Mouse (Mus musculus): ENCODE measurements at regions not wholly inside any gene's neighbourhood (a gene's known extent, or its start where the extent isn't known, plus 50 kb on each side); places are given as distances from the start of the nearest gene placed in this dataset.

- Histone ChIP-seq H3K36me3 (no peaks in the 10 kb centered on the region), H3K4me1 (replicated peaks) (no peaks in the 10 kb centered on the region), H3K27ac (no peak overlapping the region), H3K27me3 (ENCODE audit: insufficient read depth, poor library complexity, severe bottlenecking) (no peaks in the 10 kb centered on the region), H3K4me3 (no peak overlapping the region), H3K9me3 (no peaks in the 10 kb centered on the region)
- no peak for DNase-seq (ENCODE audit: low spot score)
- WGBS, result 83% methylated on average over 1 of the region's 1 CpGs
Measured at GRCm38 (mm10) chr15:63265845-63266244, 579.1 kb downstream of the Gsdmc2 start.

GRCm38 (mm10) chr15:63255736-63256135 is 589.2 kb downstream of the Gsdmc2 start:
- no peaks in the 10 kb centered on the region for H3K4me1 ChIP-seq (replicated peaks)

GRCm38 (mm10) chr15:63252781-63253340 is 592.1 kb downstream of the Gsdmc2 start:
- no peak for DNase-seq (ENCODE audit: low spot score)
- H3K36me3 ChIP-seq, result no peaks in the 10 kb centered on the region
- H3K27me3 ChIP-seq (ENCODE audit: insufficient read depth, poor library complexity, severe bottlenecking), result no peaks in the 10 kb centered on the region
- H3K4me3 ChIP-seq, result no peak overlapping the region
- no peaks in the 10 kb centered on the region for H3K9me3 ChIP-seq
- no peaks in the 10 kb centered on the region for H3K4me1 ChIP-seq (replicated peaks)
- H3K27ac ChIP-seq, result no peak overlapping the region
- 68% methylated on average over 1 of the region's 1 CpGs for WGBS

More at GRCm38 (mm10) chr15:63255736-63256135, 589.2 kb downstream of the Gsdmc2 start:
- Histone ChIP-seq H3K4me3 (no peak overlapping the region), H3K27me3 (ENCODE audit: insufficient read depth, poor library complexity, severe bottlenecking) (no peaks in the 10 kb centered on the region), H3K9me3 (no peaks in the 10 kb centered on the region), H3K36me3 (no peaks in the 10 kb centered on the region), H3K27ac (no peak overlapping the region)
- no peak for DNase-seq (ENCODE audit: low spot score)
- WGBS, result 89% methylated on average over 2 of the region's 2 CpGs

GRCm38 (mm10) chr15:63238601-63239000 is 606.4 kb downstream of the Gsdmc2 start:
- Histone ChIP-seq H3K9me3 (no peaks in the 10 kb centered on the region), H3K36me3 (no peaks in the 10 kb centered on the region), H3K4me3 (no peak overlapping the region), H3K27me3 (ENCODE audit: insufficient read depth, poor library complexity, severe bottlenecking) (no peaks in the 10 kb centered on the region), H3K4me1 (replicated peaks) (no peaks in the 10 kb centered on the region), H3K27ac (no peak overlapping the region)
- DNase-seq (ENCODE audit: low spot score), result no peak
- WGBS, result 75% methylated on average over 3 of the region's 3 CpGs

GRCm38 (mm10) chr15:63218393-63219060 is 626.5 kb downstream of the Gsdmc2 start:
- DNase-seq (ENCODE audit: low spot score), result no peak
- no peaks in the 10 kb centered on the region for H3K36me3 ChIP-seq

GRCm38 (mm10) chr15:63205150-63205549 is 639.8 kb downstream of the Gsdmc2 start:
- no peak for DNase-seq (ENCODE audit: low spot score)
- Histone ChIP-seq H3K27me3 (ENCODE audit: insufficient read depth, poor library complexity, severe bottlenecking) (no peaks in the 10 kb centered on the region), H3K4me1 (replicated peaks) (no peaks in the 10 kb centered on the region), H3K27ac (no peak overlapping the region), H3K36me3 (no peaks in the 10 kb centered on the region), H3K4me3 (no peak overlapping the region), H3K9me3 (no peaks in the 10 kb centered on the region)
- WGBS, result 91% methylated on average over 1 of the region's 1 CpGs

More at GRCm38 (mm10) chr15:63218393-63219060, 626.5 kb downstream of the Gsdmc2 start:
- H3K4me1 ChIP-seq (replicated peaks), result no peaks in the 10 kb centered on the region
- no peak overlapping the region for H3K4me3 ChIP-seq
- H3K27ac ChIP-seq, result no peak overlapping the region
- 87% methylated on average over 2 of the region's 2 CpGs for WGBS
- H3K9me3 ChIP-seq, result no peaks in the 10 kb centered on the region
- H3K27me3 ChIP-seq (ENCODE audit: insufficient read depth, poor library complexity, severe bottlenecking), result no peaks in the 10 kb centered on the region

GRCm38 (mm10) chr15:63195031-63195430 is 649.9 kb downstream of the Gsdmc2 start:
- no peaks in the 10 kb centered on the region for H3K27me3 ChIP-seq (ENCODE audit: insufficient read depth, poor library complexity, severe bottlenecking)
- H3K9me3 ChIP-seq, result no peaks in the 10 kb centered on the region
- DNase-seq (ENCODE audit: low spot score), result no peak
- no peak overlapping the region for H3K4me3 ChIP-seq
- WGBS, result 90% methylated on average over 2 of the region's 2 CpGs
- H3K27ac ChIP-seq, result no peak overlapping the region
- no peaks in the 10 kb centered on the region for H3K36me3 ChIP-seq
- H3K4me1 ChIP-seq (replicated peaks), result peaks cover 8% of the 10 kb centered on the region

- Histone ChIP-seq H3K9me3 (no peaks in the 10 kb centered on the region), H3K36me3 (no peaks in the 10 kb centered on the region), H3K27ac (no peak overlapping the region), H3K27me3 (ENCODE audit: insufficient read depth, poor library complexity, severe bottlenecking) (no peaks in the 10 kb centered on the region), H3K4me3 (no peak overlapping the region), H3K4me1 (replicated peaks) (peaks cover 8% of the 10 kb centered on the region)
- 62% methylated on average over 1 of the region's 1 CpGs for WGBS
- DNase-seq (ENCODE audit: low spot score), result peak; percentile 7
Measured at GRCm38 (mm10) chr15:63194492-63194797, 650.5 kb downstream of the Gsdmc2 start.

GRCm38 (mm10) chr15:63193617-63194491 is 651.1 kb downstream of the Gsdmc2 start:
- H3K27ac ChIP-seq, result no peak overlapping the region
- DNase-seq (ENCODE audit: low spot score), result no peak
- 67% methylated on average over 2 of the region's 2 CpGs for WGBS

GRCm38 (mm10) chr15:63191731-63192130 is 653.2 kb downstream of the Gsdmc2 start:
- peaks cover 8% of the 10 kb centered on the region for H3K4me1 ChIP-seq (replicated peaks)
- DNase-seq (ENCODE audit: low spot score), result no peak
- H3K27ac ChIP-seq, result no peak overlapping the region
- no peaks in the 10 kb centered on the region for H3K36me3 ChIP-seq
- WGBS, result 85% methylated on average over 2 of the region's 2 CpGs
- H3K4me3 ChIP-seq, result no peak overlapping the region
- H3K27me3 ChIP-seq (ENCODE audit: insufficient read depth, poor library complexity, severe bottlenecking), result no peaks in the 10 kb centered on the region
- no peaks in the 10 kb centered on the region for H3K9me3 ChIP-seq

More at GRCm38 (mm10) chr15:63193617-63194491, 651.1 kb downstream of the Gsdmc2 start:
- Histone ChIP-seq H3K4me1 (replicated peaks) (peaks cover 8% of the 10 kb centered on the region), H3K9me3 (no peaks in the 10 kb centered on the region), H3K4me3 (no peak overlapping the region), H3K27me3 (ENCODE audit: insufficient read depth, poor library complexity, severe bottlenecking) (no peaks in the 10 kb centered on the region), H3K36me3 (no peaks in the 10 kb centered on the region)

GRCm38 (mm10) chr15:63190086-63190485 is 654.9 kb downstream of the Gsdmc2 start:
- Histone ChIP-seq H3K27ac (no peak overlapping the region), H3K4me1 (replicated peaks) (peaks cover 8% of the 10 kb centered on the region), H3K4me3 (no peak overlapping the region), H3K9me3 (no peaks in the 10 kb centered on the region), H3K27me3 (ENCODE audit: insufficient read depth, poor library complexity, severe bottlenecking) (no peaks in the 10 kb centered on the region), H3K36me3 (no peaks in the 10 kb centered on the region)
- 67% methylated on average over 2 of the region's 2 CpGs for WGBS
- peak; percentile 16 for DNase-seq (ENCODE audit: low spot score)

GRCm38 (mm10) chr15:63171003-63171402 is 674.0 kb downstream of the Gsdmc2 start:
- Histone ChIP-seq H3K4me1 (replicated peaks) (no peaks in the 10 kb centered on the region), H3K27me3 (ENCODE audit: insufficient read depth, poor library complexity, severe bottlenecking) (no peaks in the 10 kb centered on the region), H3K4me3 (no peak overlapping the region), H3K36me3 (no peaks in the 10 kb centered on the region), H3K9me3 (no peaks in the 10 kb centered on the region), H3K27ac (no peak overlapping the region)
- no peak for DNase-seq (ENCODE audit: low spot score)

- no peaks in the 10 kb centered on the region for H3K27me3 ChIP-seq (ENCODE audit: insufficient read depth, poor library complexity, severe bottlenecking)
- WGBS, result 61% methylated on average over 1 of the region's 1 CpGs
- no peaks in the 10 kb centered on the region for H3K9me3 ChIP-seq
- no peaks in the 10 kb centered on the region for H3K36me3 ChIP-seq
- no peaks in the 10 kb centered on the region for H3K4me1 ChIP-seq (replicated peaks)
- H3K4me3 ChIP-seq, result no peak overlapping the region
- no peak for DNase-seq (ENCODE audit: low spot score)
- H3K27ac ChIP-seq, result no peak overlapping the region
Measured at GRCm38 (mm10) chr15:63170171-63170570, 674.8 kb downstream of the Gsdmc2 start.
